Mouse (Mus musculus) G1E (cell line): ENCODE results near the gene Wrb.

Source experiments
- CTCF ChIP-seq: IDR thresholded peaks from 2 replicates; pipeline ENCODE4 v1.5.1; 2012; ENCODE audit warnings: low read depth, low read length, inconsistent platforms, mixed read lengths
- GATA1 ChIP-seq: IDR thresholded peaks from 2 replicates; pipeline ENCODE4 v1.6.1; 2012; ENCODE audit warnings: borderline replicate concordance, low read length, inconsistent platforms, mixed read lengths
- GATA2 ChIP-seq: IDR thresholded peaks from 2 replicates; pipeline ENCODE4 v1.6.1; 2012; ENCODE audit warnings: low read depth, low read length, inconsistent platforms, borderline replicate concordance
- TAL1 ChIP-seq: conservative IDR thresholded peaks from 2 replicates; pipeline ENCODE4 v1.6.1; 2012; ENCODE audit warnings: low read depth, low read length, inconsistent platforms, mixed read lengths

- TF ChIP-seq CTCF (no peak), GATA1 (no peak), GATA2 (no peak), TAL1 (no peak)
Observed at GRCm38 (mm10) chr16:96149311-96149710, 4.1 kb downstream of the Wrb start.
